Mouse (Mus musculus) regulatory T cell (primary cell): ENCODE measurements around the gene Hist2h3c1.
"Not testable (repeated sequence)": the region's sequence is repeated elsewhere in the genome, so short reads cannot be mapped to it uniquely, and the experiment has no call there.

Experiments used
- in situ Hi-C: fragments of 300-600 bp; cut with MboI, MseI; formaldehyde crosslinking; loops from one replicate; pipeline ENCODE4 v1.15.1; 2025; ENCODE audit warnings: high pct_unique_total_duplicates

The Hist2h3c1 gene

GRCm38 (mm10) chr3:96234914-96235313, 11.6 kb upstream of the Hist2h3c1 start:
- in situ Hi-C loops = no loop called here

- in situ Hi-C loops = no loop called here
Observed at GRCm38 (mm10) chr3:96235836-96236235, 10.6 kb upstream of the Hist2h3c1 start.

- in situ Hi-C loops = no loop called here
Observed at GRCm38 (mm10) chr3:96236834-96237334, 9.6 kb upstream of the Hist2h3c1 start.

GRCm38 (mm10) chr3:96237335-96237903, 9.1 kb upstream of the Hist2h3c1 start:
- in situ Hi-C loops = no loop called here

- in situ Hi-C loops = no loop called here
Observed at GRCm38 (mm10) chr3:96237904-96238511, 8.5 kb upstream of the Hist2h3c1 start.

GRCm38 (mm10) chr3:96238954-96239793, 7.3 kb upstream of the Hist2h3c1 start, which contains the start of gene Hist2h3c2:
TSS of gene Hist2h3c2 (minus strand) at chr3:96239127.
- in situ Hi-C loops = not testable (repeated sequence)

- in situ Hi-C loops = not testable (repeated sequence)
Observed at GRCm38 (mm10) chr3:96239949-96240798, 6.3 kb upstream of the Hist2h3c1 start, which contains the start of gene Hist2h2aa2. TSS of gene Hist2h2aa2 (minus strand) at chr3:96240276.

GRCm38 (mm10) chr3:96240799-96241197, 5.7 kb upstream of the Hist2h3c1 start:
- in situ Hi-C loops = no loop called here

- in situ Hi-C loops = no loop called here
Observed at GRCm38 (mm10) chr3:96243921-96244572, 2.4 kb upstream of the Hist2h3c1 start.

- in situ Hi-C loops = not testable (repeated sequence)
Observed at GRCm38 (mm10) chr3:96245003-96245886, 1.2 kb upstream of the Hist2h3c1 start, which contains the start of gene Hist2h2aa1. TSS of gene Hist2h2aa1 (plus strand) at chr3:96245497.

GRCm38 (mm10) chr3:96246018-96246417, 467 bp upstream of the Hist2h3c1 start:
- in situ Hi-C loops = not testable (repeated sequence)

- in situ Hi-C loops = no loop called here
Observed at GRCm38 (mm10) chr3:96247356-96248140, 1.1 kb downstream of the Hist2h3c1 start.

GRCm38 (mm10) chr3:96248141-96249033, 1.9 kb downstream of the Hist2h3c1 start:
- in situ Hi-C loops = no loop called here

GRCm38 (mm10) chr3:96249034-96249345, 2.5 kb downstream of the Hist2h3c1 start:
- in situ Hi-C loops = no loop called here

GRCm38 (mm10) chr3:96250890-96251289, 4.4 kb downstream of the Hist2h3c1 start:
- in situ Hi-C loops = no loop called here

GRCm38 (mm10) chr3:96251787-96252186, 5.3 kb downstream of the Hist2h3c1 start:
- in situ Hi-C loops = no loop called here

GRCm38 (mm10) chr3:96254683-96255355, 8.3 kb downstream of the Hist2h3c1 start:
- in situ Hi-C loops = no loop called here
